Comparison of ENCODE assay signal across 15 mouse cellular contexts in genomic region chr17:16665253-16665652, GRCm38 (mm10).
DNase-seq lines count a peak whose midpoint lies in the region; ATAC-seq and TF ChIP-seq lines count a peak whose summit lies in the region.
"Had no signal": no experiment of that assay in that cellular context is flagged by ENCODE, and none has a peak within 500 bp of the region (broad histone marks: within the 10 kb centered on the region; RNA-seq: fewer than 3 reads in every experiment).

No protein-coding gene starts in this region.

- no peaks in the 10 kb centered on the region for H3K4me1 ChIP-seq in kidney, postnatal 0 days (replicated peaks; ENCODE audit: insufficient read depth, low read length)
- no peaks in the 10 kb centered on the region for H3K4me1 ChIP-seq in kidney, embryonic 15.5 days
- H3K4me1 ChIP-seq in hindbrain, embryonic 16.5 days (ENCODE audit: control insufficient read depth, insufficient read depth, low read depth, low read length): no peaks in the 10 kb centered on the region
- H3K4me1 ChIP-seq: heart, embryonic 13.5 days; hindbrain, embryonic 10.5 days; midbrain, embryonic 12.5 days had no signal

- no peak for ATAC-seq in kidney, postnatal 0 days (replicated peaks; ENCODE audit: low FRiP score, low read depth)
- ATAC-seq in kidney, embryonic 15.5 days (replicated peaks; ENCODE audit: low FRiP score): no peak
- ATAC-seq in hindbrain, embryonic 16.5 days: no peak

- no peak for TF ChIP-seq CTCF in kidney, postnatal 0 days (IDR thresholded peaks at IDR 0.05; ENCODE audit: low read depth)

- H3K36me3 ChIP-seq in kidney, postnatal 0 days (ENCODE audit: insufficient read depth, low read length): no peaks in the 10 kb centered on the region
- H3K36me3 ChIP-seq in kidney, embryonic 15.5 days: no peaks in the 10 kb centered on the region
- H3K36me3 ChIP-seq in hindbrain, embryonic 16.5 days (ENCODE audit: control insufficient read depth, insufficient read depth, low read length): no peaks in the 10 kb centered on the region
- H3K36me3 ChIP-seq: heart, embryonic 13.5 days; hindbrain, embryonic 10.5 days; midbrain, embryonic 12.5 days had no signal

- DNase-seq in kidney, postnatal 0 days (ENCODE audit: low spot score): peak; percentile 63
- peak; percentile 41 for DNase-seq in right cerebral cortex, adult 18-20 months
- no peak for DNase-seq in right cerebral cortex, postnatal 4 days
- peak; percentile 4 to 28 for DNase-seq in cerebellum, postnatal 25 days
- no peak for DNase-seq in gastrocnemius, postnatal 4 days (ENCODE audit: low spot score in 2 of 2)
- DNase-seq: adrenal gland, adult 2 months; embryo, embryonic 11 days; lung, postnatal 4 days; right cerebral cortex, postnatal 14 days had no signal

- H3K27me3 ChIP-seq in kidney, postnatal 0 days (ENCODE audit: insufficient read depth, low read length): no peaks in the 10 kb centered on the region
- no peaks in the 10 kb centered on the region for H3K27me3 ChIP-seq in kidney, embryonic 15.5 days
- H3K27me3 ChIP-seq in hindbrain, embryonic 16.5 days (replicated peaks; ENCODE audit: control insufficient read depth, insufficient read depth, low read length): no peaks in the 10 kb centered on the region
- H3K27me3 ChIP-seq: heart, embryonic 13.5 days; midbrain, embryonic 12.5 days had no signal

- no peak overlapping the region for H3K27ac ChIP-seq in kidney, postnatal 0 days
- no peak overlapping the region for H3K27ac ChIP-seq in kidney, embryonic 15.5 days
- H3K27ac ChIP-seq in hindbrain, embryonic 16.5 days (ENCODE audit: low read depth, low read length): no peak overlapping the region
- H3K27ac ChIP-seq: heart, embryonic 13.5 days; hindbrain, embryonic 10.5 days; liver, embryonic 14.5 days; midbrain, embryonic 12.5 days had no signal

- no peak overlapping the region for H3K4me3 ChIP-seq in kidney, postnatal 0 days (replicated peaks; ENCODE audit: low read depth, low read length)
- no peak overlapping the region for H3K4me3 ChIP-seq in kidney, embryonic 15.5 days (replicated peaks)
- H3K4me3 ChIP-seq in hindbrain, embryonic 16.5 days (ENCODE audit: low read length): no peak overlapping the region
- H3K4me3 ChIP-seq: heart, embryonic 13.5 days; hindbrain, embryonic 10.5 days; midbrain, embryonic 12.5 days had no signal

- H3K9me3 ChIP-seq in kidney, postnatal 0 days (replicated peaks; ENCODE audit: low read length): no peaks in the 10 kb centered on the region
- H3K9me3 ChIP-seq in kidney, embryonic 15.5 days (replicated peaks): no peaks in the 10 kb centered on the region
- no peaks in the 10 kb centered on the region for H3K9me3 ChIP-seq in hindbrain, embryonic 16.5 days (ENCODE audit: control insufficient read depth, low read length)
- H3K9me3 ChIP-seq: heart, embryonic 13.5 days; hindbrain, embryonic 10.5 days; midbrain, embryonic 12.5 days had no signal

- no peak overlapping the region for H3K4me2 ChIP-seq in kidney, postnatal 0 days (ENCODE audit: low read length)
- no peak overlapping the region for H3K4me2 ChIP-seq in kidney, embryonic 15.5 days
- no peak overlapping the region for H3K4me2 ChIP-seq in hindbrain, embryonic 16.5 days (ENCODE audit: low read length)
- H3K4me2 ChIP-seq: heart, embryonic 13.5 days; midbrain, embryonic 12.5 days had no signal

- no peak overlapping the region for H3K9ac ChIP-seq in kidney, postnatal 0 days (ENCODE audit: low read depth, low read length)
- H3K9ac ChIP-seq in kidney, embryonic 15.5 days: no peak overlapping the region
- H3K9ac ChIP-seq in hindbrain, embryonic 16.5 days (ENCODE audit: low read depth, low read length): no peak overlapping the region
- H3K9ac ChIP-seq: heart, embryonic 13.5 days; liver, embryonic 14.5 days; midbrain, embryonic 12.5 days had no signal

Comparison
In these comparisons a context has a peak if more than half of its experiments do, and no peak if none do; other contexts are left out.
1. DNase-seq: peak in kidney, postnatal 0 days (single experiment), right cerebral cortex, adult 18-20 months (single experiment) and cerebellum, postnatal 25 days (2 of 2); none in right cerebral cortex, postnatal 4 days (single experiment) and gastrocnemius, postnatal 4 days (0 of 2).